Mouse (Mus musculus): ENCODE measurements around the gene Grip1.

Gene Grip1

DNA sequence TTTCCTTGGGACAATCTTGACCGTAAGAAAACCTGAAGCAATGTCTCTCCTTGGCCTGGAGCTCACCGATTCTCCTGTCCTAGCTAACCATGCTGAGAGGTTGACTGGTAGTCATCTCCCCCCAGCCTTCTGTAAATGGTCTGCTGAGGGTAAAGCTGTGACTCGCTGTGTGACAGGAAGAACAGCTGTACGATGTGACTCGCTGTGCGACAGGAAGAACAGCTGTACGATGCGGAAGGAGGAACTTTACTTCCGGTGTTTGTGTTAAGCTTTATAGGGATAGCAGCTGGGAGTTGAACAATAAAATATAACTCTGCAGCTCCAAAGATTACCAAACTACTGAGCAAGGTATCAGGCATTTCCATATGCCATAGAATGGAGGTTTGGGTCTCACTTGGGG, 119.5 kb downstream of the Grip1 start:
- DNase-seq (ENCODE audit: low read depth, low spot score) = no peak

DNA sequence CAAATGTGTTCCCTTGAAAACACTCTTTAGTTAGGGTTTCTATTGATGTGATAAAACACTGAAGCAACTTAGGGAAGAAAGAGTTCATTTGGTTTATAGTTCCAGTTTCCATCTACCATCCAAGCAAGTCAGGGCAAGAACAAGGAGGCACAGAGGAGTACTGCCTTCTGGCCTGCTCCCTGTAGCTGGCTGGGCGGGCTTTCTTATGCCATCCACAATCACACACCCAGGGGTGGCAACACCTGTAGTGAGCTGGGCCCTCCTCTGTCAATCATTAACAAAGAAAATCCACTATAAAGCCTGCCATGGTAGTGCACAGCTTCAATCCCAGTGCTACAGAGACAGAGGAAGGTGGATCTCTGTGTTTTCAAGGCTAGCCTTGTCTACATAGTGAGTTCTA, 122.2 kb downstream of the Grip1 start:
- DNase-seq (ENCODE audit: low read depth, low spot score) = no peak

DNA sequence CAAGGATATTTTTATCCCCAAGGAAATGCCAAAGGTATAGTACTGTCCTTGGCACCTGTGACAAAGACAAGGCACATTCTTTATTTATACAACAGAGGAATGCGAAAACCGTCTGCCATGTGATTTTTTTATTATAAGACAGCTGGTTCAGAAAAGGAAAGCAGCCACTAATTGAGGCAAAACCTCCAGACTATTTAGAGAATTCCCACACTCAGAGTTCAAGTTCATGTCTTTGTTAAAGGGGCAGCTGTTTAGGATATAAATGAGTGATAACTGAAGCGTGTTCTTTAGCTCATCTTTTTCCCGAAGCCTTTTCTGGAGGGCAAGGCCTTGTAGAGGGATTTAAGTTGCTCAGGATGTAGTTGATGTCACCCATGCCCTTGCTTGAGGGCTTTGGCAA, 126.4 kb downstream of the Grip1 start:
- no peak for DNase-seq (ENCODE audit: low read depth, low spot score)

DNA sequence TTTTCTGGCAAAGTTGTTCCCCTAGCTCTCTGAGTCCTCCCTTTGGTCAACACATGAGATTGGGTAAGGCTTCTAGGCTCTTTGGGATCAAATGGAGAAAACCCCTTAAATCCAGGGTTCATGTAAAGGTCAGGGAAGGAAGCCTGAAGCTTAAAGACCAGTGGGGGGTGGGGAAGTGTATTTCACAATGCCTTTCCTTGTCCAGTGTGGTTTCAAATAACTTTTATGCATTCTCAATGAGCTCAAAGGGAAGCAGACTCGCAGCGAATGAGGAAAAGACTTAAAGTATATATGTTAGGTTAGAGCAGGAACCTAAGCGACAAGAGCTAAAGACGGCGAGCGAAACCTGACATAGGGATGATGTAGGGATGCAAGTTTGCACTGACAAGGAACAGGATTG, 131.0 kb downstream of the Grip1 start:
- no peak for DNase-seq (ENCODE audit: low read depth, low spot score)

DNA sequence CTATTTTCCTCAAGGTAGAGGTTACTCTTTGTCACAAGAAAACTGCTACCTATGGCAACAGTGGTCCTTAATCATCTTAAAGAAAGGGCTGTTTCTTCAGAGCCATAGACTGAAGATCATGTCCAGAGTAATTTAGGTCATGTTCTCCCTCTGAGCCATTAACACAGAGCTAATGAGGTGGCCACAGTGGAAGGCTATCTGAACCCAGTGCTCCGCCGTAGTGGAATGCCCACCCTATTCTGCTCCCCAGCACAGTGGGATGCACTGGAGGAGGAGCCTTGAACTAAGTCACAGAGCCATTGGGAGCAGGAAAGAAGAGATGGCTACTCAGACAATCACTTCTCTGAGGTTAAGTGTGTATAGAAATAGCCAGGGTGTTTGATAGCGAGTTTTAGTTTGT, 133.3 kb downstream of the Grip1 start:
- DNase-seq (ENCODE audit: low read depth, low spot score) = no peak

DNA sequence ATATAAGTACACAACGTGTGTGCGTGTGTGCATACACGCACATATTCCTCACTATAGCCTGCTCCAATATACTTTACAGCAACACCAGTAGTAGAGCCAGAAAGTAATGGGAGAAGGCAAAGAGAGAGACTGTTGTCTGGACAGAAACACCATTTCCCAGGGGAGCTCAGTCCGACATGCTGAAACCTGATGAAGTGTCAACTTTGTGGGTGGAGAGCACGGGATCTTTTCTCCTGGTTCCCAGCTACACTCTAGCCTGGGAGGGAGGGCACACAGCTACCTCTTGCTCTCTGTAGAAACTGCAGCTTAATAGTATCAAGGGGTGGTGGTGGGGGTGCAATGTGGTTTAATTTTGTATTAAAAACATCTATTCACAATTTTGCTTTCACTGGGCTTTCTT, 143.2 kb downstream of the Grip1 start:
- DNase-seq (ENCODE audit: low read depth, low spot score) = no peak

DNA sequence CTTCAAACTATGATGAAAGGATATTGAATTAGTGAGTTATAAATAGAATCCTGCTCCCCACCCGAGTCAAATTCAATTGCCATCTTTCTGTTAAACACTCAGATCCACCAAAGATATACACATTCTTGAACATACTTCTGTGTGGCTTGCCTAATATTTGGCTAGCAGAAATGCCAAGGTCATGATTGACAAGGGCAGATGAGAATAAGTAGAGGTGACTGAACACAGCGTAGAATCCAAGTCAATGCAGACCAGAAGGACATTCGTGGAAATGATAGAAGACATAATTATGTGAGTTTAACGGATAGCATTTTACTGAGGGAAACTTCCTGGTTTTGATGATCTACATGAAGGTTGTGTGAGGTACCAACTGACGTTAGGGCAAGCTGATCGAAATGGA, 153.9 kb downstream of the Grip1 start:
- no peak for DNase-seq (ENCODE audit: low read depth, low spot score)

DNA sequence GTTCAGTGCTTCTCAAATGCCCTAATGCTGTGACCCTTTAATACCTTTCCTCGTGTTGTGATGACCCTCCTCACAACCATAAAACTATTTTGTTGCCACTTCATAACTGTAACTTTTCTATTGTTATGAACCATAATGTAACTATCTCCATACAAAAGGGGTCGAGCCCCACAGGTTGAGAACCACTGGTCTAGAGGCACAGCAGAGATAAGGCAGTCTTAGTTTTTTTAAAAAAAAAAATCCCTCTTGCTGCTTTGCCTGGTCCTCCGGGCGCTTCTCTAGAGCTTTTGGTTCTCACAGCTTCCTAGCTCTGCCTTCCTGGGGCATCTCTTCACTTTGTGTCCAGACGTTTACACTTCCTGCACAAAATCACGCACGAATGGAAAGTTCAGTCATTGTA, 155.4 kb downstream of the Grip1 start:
- DNase-seq (ENCODE audit: low read depth, low spot score) = no peak

DNA sequence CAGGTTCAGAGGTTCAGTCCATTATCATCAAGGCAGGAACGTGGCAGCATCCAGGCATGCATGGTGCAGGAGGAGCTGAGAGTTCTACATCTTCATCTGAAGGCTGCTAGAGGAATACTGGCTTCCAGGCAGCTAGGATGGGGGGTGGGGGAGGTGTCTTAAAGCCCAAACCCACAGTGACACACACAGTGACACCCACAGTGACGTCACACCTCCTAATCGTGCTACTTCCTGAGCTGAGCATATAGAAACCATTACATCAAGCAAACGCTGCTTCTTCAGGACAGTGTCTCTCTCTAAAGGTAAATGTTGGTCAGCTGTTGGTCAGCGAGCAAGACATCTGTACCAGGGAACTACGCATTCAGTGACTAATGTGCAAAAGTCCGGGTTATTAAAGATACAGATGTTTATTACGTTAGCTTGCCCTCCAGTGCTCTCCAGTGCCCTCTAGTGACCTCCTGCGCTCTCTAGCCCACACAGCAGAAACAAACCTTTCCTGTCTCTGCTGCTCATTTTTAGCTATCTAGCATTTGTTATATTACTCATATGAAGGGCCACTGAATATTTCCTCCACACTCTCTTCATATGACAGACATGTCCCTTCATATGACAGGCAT, 156.8 kb downstream of the Grip1 start:
- no peak for DNase-seq (ENCODE audit: low read depth, low spot score)

DNA sequence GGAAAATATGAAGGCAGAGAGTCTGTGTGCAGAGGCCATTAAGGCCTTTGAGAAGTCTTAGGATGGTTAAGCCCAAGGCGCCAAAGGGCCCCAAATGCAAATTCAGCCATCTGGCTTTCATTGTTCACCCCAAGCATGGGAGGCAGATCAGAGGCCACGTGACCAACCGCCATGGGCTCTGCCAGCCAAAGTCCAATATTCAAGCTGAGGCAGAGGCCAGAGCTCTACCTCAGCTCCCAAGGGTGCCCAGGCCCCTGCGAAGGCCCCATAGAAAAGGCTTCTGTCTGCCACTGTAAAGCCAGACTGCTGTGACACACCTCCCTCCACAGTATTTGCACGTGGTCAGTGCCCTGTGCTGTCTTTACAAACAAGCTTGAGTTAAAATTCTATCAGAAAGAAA, 158.4 kb downstream of the Grip1 start:
- no peak for DNase-seq (ENCODE audit: low read depth, low spot score)

DNA sequence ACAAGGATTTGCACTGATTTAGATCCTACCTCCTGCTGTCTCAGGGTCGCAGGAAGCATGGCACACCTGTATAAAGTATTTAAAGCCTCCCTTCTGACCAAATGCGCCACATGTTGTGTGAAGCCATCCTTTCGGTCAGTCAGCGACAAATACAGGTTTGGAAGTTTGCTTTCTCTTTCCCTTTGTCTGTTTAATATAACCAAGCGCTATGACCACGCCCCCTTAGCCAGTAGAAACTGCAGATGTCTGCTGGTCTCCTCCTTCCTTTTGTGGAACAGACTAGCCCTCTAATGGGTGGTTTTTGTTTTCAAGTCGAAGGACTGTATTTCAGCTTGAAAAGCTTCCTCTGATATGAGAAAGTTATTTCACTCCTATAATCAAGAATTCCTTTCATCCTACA, 161.1 kb downstream of the Grip1 start:
- no peak for DNase-seq (ENCODE audit: low read depth, low spot score)

DNA sequence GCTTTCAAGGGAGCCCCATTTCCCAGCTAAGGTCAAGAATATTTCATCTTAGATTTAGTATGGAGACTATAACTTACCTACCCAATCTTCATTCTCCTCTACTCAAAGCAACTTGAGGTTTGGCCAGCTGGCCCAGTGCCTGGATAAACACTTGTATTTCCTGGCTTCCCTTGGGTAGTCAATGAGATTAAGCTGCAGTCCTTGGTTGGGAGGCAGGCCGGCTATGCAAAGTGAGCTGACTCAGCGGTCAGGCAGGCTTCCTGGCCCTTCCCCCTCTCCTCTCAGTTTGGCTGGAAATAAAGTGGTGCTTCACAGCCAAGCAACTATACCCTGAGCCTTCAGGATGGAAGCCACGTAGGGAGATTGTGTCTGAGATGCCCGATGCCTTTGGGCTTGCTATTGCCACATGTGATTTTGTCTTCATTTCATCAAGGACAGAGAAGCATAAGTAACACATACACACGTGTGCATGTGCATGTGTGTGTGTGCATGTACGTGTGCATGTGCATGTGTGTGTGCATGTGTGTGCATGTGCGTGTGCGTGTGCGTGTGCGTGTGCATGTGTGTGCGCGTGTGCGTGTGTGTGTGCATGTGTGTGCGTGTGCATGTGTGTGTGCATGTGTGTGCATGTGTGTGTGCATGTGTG, 161.7 kb downstream of the Grip1 start:
- no peak for DNase-seq (ENCODE audit: low read depth, low spot score)

DNA sequence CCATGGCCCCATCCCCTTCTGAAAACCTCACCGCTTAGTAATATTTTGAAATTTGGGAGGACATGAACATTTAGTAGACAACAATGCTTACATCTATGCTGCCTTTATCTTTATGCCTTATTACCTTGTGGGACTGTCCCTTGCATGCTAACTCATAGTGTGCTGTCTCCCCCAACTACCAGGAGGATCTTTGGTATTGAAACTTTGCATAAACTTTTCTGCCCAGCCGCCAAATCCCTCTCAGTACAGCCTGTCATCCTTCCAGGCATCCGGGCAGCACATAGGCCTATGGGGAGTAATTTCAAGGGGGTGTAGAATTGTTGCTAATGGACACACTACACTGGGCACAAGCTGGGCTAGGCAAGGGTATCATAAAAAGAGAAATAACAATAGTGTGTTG, 162.4 kb downstream of the Grip1 start:
- DNase-seq (ENCODE audit: low read depth, low spot score) = no peak

DNA sequence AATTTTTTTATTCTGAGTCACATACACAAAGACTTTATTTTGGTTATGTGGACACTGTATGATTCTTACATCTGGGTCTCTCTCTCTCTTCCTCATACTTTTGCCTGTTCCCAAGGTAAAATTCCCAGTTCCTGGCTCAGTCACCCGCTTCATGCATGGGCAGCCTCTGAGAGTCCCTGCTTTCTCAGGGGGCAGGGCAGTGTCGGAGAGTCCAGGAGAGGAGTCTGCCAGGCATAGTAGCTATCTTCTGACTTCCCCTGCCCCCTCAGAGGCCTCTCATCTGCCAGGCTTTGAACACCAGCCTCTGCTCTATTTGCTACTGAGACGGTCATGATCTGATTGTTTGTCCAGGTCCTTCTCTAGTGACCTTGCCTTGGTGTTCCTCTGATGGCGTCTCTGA, 175.0 kb downstream of the Grip1 start:
- no peak for DNase-seq (ENCODE audit: low read depth, low spot score)

DNA sequence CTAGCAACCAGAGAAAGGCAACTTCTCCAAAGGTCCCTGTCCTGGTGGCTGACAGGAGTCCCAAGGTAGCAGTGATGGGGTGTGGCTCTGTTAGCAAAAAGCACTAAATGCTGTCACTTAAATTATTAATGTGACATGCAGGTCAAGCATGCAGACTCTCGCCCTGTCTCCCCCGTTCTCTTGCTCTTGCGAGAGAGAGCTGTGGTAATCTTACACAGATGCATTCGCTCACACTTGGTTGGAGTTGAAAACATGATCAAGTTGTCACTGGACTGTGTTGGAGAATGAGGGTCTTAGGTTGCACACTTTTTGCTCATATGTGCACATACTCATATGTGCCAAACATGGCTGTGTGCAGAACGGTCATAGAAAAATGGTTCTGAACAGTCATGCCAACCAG, 176.8 kb downstream of the Grip1 start:
- DNase-seq (ENCODE audit: low read depth, low spot score) = no peak

DNA sequence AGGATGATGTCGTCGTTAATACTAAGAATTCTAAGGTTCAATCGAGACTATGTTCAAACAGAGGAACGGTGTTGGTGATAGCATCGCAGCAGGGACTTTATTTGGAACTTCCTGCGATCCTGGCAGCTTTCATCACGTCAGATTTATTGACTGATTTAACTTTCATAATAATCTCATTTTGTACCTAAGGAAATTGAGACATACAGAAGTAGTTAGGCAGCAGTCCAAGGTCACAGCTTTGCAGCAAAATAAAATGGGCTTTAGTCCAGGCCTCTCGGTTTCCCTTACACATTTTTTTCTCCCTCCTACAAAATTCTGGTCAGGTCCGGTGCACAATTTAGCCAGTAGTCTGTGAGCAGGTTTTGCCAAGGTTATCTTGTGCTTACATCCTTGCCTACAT, 178.3 kb downstream of the Grip1 start:
- DNase-seq (ENCODE audit: low read depth, low spot score) = no peak

DNA sequence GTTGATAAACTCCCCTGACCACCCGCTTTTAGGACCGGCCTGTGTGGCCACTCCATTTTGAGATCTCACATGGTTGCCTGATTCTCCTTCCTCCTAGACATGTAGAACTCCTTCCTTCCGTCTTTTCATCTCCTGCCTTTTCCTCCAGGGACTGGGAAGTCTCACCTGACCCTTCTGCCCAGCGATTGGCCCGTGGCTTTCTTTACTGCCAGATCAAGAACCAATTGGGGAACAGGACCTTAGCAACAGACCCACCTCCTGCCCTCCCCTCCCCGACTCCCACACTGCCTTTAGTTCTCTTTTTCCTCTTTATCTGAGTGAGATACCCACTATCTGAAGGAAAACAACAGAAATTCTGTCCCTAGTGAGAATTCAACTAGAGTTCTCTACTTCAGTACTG, 180.9 kb downstream of the Grip1 start:
- no peak for DNase-seq (ENCODE audit: low read depth, low spot score)

DNA sequence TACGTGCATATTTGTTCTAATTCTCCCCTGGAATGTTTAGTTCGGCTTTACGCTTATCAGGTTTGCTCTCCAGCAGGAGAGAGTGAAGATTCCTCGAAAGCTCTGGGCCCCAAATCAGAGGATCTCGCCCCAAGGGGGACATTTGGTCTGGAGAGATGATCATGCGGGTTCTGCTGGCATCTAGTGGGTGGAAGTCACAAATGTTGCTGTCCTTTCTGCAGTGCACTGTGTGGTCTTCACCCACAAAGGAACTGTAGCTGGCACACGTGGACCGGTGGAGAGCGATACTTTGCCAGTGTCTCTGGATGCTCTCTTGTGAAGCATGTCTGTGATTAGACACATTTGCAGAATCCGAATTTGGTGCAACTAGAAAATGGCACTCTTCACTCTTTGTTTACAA, 186.9 kb downstream of the Grip1 start:
- DNase-seq (ENCODE audit: low read depth, low spot score) = no peak

DNA sequence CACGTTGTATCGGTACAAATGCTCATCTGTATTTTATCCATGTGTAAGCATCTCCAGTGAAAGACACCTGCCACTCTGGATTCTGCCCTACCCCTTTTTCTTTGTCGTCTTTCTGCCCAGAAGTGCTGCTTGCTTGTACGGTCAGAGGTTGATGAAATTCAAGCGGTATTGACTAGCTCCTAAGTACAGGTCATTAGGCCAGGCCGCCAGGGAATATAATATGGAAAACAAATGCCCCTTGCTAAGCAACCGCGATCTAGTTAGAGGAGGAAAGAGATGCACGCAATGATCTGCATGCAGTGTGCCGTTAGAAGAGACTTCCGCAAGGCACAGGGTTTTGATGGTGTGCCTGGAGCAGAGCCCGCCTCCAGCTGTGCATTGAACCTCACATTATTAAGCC, 187.4 kb downstream of the Grip1 start:
- DNase-seq (ENCODE audit: low read depth, low spot score) = no peak

DNA sequence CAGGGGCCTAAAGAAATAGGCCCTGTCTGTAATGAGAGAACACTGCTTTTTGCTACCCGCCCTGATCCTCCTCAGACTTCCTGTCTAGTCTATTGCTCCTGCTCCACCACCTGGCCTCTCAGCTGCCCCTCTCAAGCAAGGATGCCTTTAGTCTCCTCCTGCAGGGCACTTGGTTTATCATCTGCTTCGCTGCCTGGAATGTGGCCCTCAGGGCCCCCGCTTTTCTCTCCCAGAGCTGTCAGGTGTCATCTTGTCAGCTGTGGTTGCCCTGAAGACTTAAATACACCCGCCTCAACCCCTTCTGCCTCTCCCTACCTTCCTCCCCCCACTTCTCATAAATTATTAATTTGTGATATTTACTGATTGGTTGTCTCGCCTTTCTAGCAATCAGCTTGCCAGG, 190.7 kb downstream of the Grip1 start:
- no peak for DNase-seq (ENCODE audit: low read depth, low spot score)

DNA sequence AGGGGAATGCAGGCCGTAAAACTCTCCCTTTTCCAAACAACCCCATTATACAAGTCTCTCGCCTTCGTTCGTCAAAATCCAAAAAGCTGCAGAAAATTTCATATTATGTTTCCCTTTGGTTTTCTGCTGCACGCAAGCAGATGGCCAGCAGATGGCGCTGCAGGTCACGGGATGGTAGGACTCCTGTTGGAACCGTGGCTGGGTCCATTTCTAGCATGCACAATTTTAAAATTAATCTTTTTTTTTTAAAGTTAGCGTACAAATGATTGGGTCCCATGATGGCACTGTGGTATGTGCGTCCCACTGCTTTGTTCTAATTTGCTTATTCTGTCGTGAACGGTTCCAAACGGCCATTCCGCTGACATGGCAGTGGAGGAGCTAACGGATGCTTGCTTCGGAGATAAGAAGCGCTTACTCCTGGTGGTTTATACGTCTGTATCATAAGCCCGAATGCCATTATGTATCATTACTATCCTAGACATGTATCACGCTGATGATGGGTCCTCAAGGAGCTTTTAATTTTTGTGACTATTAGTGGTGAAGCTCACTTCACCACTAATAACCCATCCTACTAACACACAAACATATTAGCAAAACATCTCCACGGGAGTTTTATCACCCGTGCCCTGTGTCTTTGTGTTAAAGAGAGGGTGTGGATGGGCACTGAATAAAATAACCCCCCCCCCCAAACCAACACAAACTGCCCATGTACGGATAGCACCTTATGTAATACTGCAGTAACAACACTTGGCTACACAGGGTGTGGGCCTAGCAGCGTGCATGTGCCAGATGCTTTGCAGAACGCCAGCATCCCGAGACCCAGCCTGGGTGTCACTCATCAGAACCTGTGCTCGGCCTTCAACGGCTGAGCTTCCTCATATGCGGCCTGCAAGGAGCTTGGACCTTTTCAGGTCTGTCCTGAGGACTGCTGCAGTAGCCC, 193.1 kb downstream of the Grip1 start:
- no peak for DNase-seq (ENCODE audit: low read depth, low spot score)

DNA sequence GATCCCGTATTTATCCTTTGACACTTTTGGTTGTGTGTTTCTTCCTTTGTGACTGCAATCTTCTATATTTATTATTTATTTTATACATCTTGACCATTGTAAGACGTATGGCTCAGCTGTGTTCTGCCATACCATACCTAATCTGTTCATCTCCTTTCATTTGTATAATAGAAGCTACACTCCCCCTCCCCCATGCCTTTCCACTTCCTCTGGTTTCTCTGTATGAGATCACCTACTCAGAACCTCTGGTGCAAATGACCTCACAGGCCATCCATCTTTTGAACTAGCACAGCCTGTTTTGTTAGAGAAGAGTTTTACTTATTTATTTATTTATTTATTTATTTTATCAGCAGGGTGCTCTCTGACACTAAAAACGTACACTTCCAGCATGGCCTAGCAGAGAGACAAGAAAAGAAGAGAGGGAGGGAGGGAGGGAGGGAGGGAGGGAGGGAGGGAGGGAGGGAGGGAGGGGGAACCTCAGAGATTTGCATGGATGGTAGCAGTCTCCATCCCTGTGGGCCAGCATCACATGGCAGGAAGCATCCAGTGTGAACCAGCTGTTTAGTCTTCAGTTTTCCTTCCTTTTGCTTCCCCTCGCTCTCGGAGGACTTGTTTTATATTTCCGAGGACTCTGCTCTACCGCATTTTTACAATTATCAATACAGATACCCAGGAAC, 207.2 kb downstream of the Grip1 start:
- no peak for DNase-seq (ENCODE audit: low read depth, low spot score)

Data from WW6 (cell line).